Mouse (Mus musculus) layer of hippocampus, adult 9-10 months (tissue): ENCODE measurements around the gene Hbb-bh2.
"Not testable (repeated sequence)": the region's sequence is repeated elsewhere in the genome, so short reads cannot be mapped to it uniquely, and the experiment has no call there.

Source experiments
- DNase-seq: peaks from one replicate; pipeline ENCODE4 v3.0.0; 2022; ENCODE audit warnings: low spot score

Gene Hbb-bh2

GRCm38 (mm10) chr7:103840268-103840667, at the start of gene Hbb-bh2:
Gene Hbb-bh2, minus strand, starts transcription at chr7:103840520.
- no peak for DNase-seq

- DNase-seq = no peak
Measured at GRCm38 (mm10) chr7:103886152-103886551, 45.8 kb upstream of the Hbb-bh2 start, which contains the start of gene Olfr66. Gene Olfr66, minus strand, starts transcription at chr7:103886252.

- DNase-seq = no peak
Measured at GRCm38 (mm10) chr7:103877093-103877492, 36.8 kb upstream of the Hbb-bh2 start.

GRCm38 (mm10) chr7:103874451-103874850, 34.1 kb upstream of the Hbb-bh2 start:
- no peak for DNase-seq

GRCm38 (mm10) chr7:103873064-103873463, 32.7 kb upstream of the Hbb-bh2 start:
- DNase-seq = no peak

GRCm38 (mm10) chr7:103870667-103871066, 30.3 kb upstream of the Hbb-bh2 start:
- no peak for DNase-seq

- DNase-seq = no peak
Measured at GRCm38 (mm10) chr7:103865716-103866115, 25.4 kb upstream of the Hbb-bh2 start.

GRCm38 (mm10) chr7:103861531-103861930, 21.2 kb upstream of the Hbb-bh2 start:
- DNase-seq = no peak

GRCm38 (mm10) chr7:103860855-103861254, 20.5 kb upstream of the Hbb-bh2 start:
- DNase-seq = no peak

- no peak for DNase-seq
Measured at GRCm38 (mm10) chr7:103859076-103859475, 18.8 kb upstream of the Hbb-bh2 start.

- DNase-seq = no peak
Measured at GRCm38 (mm10) chr7:103854669-103855068, 14.3 kb upstream of the Hbb-bh2 start.

GRCm38 (mm10) chr7:103853090-103853489, 12.8 kb upstream of the Hbb-bh2 start, which contains the start of gene Hbb-y:
Gene Hbb-y, minus strand, starts transcription at chr7:103853216.
- no peak for DNase-seq

GRCm38 (mm10) chr7:103844525-103845325, 4.4 kb upstream of the Hbb-bh2 start:
- DNase-seq = no peak

- no peak for DNase-seq
Measured at GRCm38 (mm10) chr7:103843034-103843433, 2.7 kb upstream of the Hbb-bh2 start, which contains the start of gene Hbb-bh1. Gene Hbb-bh1, minus strand, starts transcription at chr7:103843164.

- DNase-seq = no peak
Measured at GRCm38 (mm10) chr7:103827808-103828207, 12.5 kb downstream of the Hbb-bh2 start, which contains the start of gene Hbb-bs. Gene Hbb-bs, minus strand, starts transcription at chr7:103828096.

GRCm38 (mm10) chr7:103827139-103827538, 13.2 kb downstream of the Hbb-bh2 start:
- DNase-seq = not testable (repeated sequence)

- DNase-seq = no peak
Measured at GRCm38 (mm10) chr7:103826255-103826887, 13.9 kb downstream of the Hbb-bh2 start.

- DNase-seq = no peak
Measured at GRCm38 (mm10) chr7:103825536-103826254, 14.6 kb downstream of the Hbb-bh2 start.

- DNase-seq = no peak
Measured at GRCm38 (mm10) chr7:103824597-103824996, 15.7 kb downstream of the Hbb-bh2 start.

GRCm38 (mm10) chr7:103815085-103815484, 25.2 kb downstream of the Hbb-bh2 start:
- DNase-seq = not testable (repeated sequence)

GRCm38 (mm10) chr7:103813766-103814165, 26.6 kb downstream of the Hbb-bh2 start, which contains the start of gene Hbb-bt:
Gene Hbb-bt, minus strand, starts transcription at chr7:103813996.
- no peak for DNase-seq

GRCm38 (mm10) chr7:103813152-103813551, 27.2 kb downstream of the Hbb-bh2 start:
- DNase-seq = not testable (repeated sequence)
